Mouse (Mus musculus): ENCODE measurements at regions not wholly inside any gene's neighbourhood (a gene's known extent, or its start where the extent isn't known, plus 50 kb on each side); places are given as distances from the start of the nearest gene placed in this dataset.

GRCm38 (mm10) chr3:47471286-47471685 lies 1023.3 kb upstream of the Pabpc4l start:
- no peak for TF ChIP-seq CTCF (IDR thresholded peaks at IDR 0.05; ENCODE audit: low read depth)
- no peak for TF ChIP-seq EP300 (IDR thresholded peaks at IDR 0.05; ENCODE audit: low read depth)

Measured in liver, embryonic 14.5 days (tissue).